Mouse (Mus musculus) liver, embryonic 16.5 days (tissue): ENCODE results near the gene Kcnk1. TPM values are rescaled to one million over a fixed set of nuclear protein-coding genes. Genes with fewer than 3 reads are reported as not detected.

Experiments used
- ATAC-seq: fragments of 200-750 bp; cut with Nextera tagmentation; 2 replicates; pipeline ENCODE4 v1.8.0; 2017; ENCODE audit warnings: low read depth, mild to moderate bottlenecking, moderate number of reproducible peaks, moderate library complexity
- H3K27ac ChIP-seq: fragments of 300-500 bp; sonication (generic); 2 replicates; pipeline ENCODE4 v1.5.1; 2014; ENCODE audit warnings: mild to moderate bottlenecking, low read length
- H3K27me3 ChIP-seq: fragments of 300-500 bp; sonication (generic); 2 replicates; pipeline ENCODE4 v1.6.1; 2014; ENCODE audit warnings: low read depth, low read length, mixed read lengths; ENCODE audit not compliant: control insufficient read depth, insufficient read depth
- H3K36me3 ChIP-seq: fragments of 300-500 bp; sonication (generic); 2 replicates; pipeline ENCODE4 v1.6.1; 2014; ENCODE audit warnings: mild to moderate bottlenecking; ENCODE audit not compliant: control insufficient read depth, insufficient read depth
- H3K4me1 ChIP-seq: fragments of 300-500 bp; sonication (generic); 2 replicates; pipeline ENCODE4 v1.6.1; 2014; ENCODE audit warnings: low read depth, low read length, mixed read lengths; ENCODE audit not compliant: control insufficient read depth
- H3K4me2 ChIP-seq: fragments of 300-500 bp; sonication (generic); 2 replicates; pipeline ENCODE4 v1.6.1; 2014; ENCODE audit warnings: low read depth, low read length, mixed read lengths
- H3K4me3 ChIP-seq: fragments of 300-500 bp; sonication (generic); 2 replicates; pipeline ENCODE4 v1.5.1; 2014; ENCODE audit warnings: low read depth, mild to moderate bottlenecking, low read length
- H3K9ac ChIP-seq: fragments of 300-500 bp; sonication (generic); 2 replicates; pipeline ENCODE4 v1.6.1; 2014; ENCODE audit warnings: low read depth, low read length
- H3K9me3 ChIP-seq: fragments of 300-500 bp; sonication (generic); replicated peaks from 2 replicates; pipeline ENCODE4 v1.6.1; 2016; ENCODE audit warnings: low read length; ENCODE audit not compliant: control insufficient read depth
- WGBS: fragments of 180-500 bp; shearing (Covaris S2); extraction: QIAGEN DNeasy Blood & Tissue Kit; methylation state at CpG from one replicate; pipeline ENCODE4 v1.1.7; 2014; ENCODE audit not compliant: insufficient replicate concordance; 5-methylcytosine and 5-hydroxymethylcytosine counted together
- polyA plus RNA-seq: library from polyadenylated mRNA; unstranded; fragments of >200 nt; fragmentation: Nextera tagmentation; extraction: Ambion mirVana; gene quantifications from 2 replicates; pipeline ENCODE4 v1.2.1, GENCODE M21; 2015

Kcnk1 gene
- polyA plus RNA-seq, 1 experiment from 2014 or later = 0.61 TPM

DNA sequence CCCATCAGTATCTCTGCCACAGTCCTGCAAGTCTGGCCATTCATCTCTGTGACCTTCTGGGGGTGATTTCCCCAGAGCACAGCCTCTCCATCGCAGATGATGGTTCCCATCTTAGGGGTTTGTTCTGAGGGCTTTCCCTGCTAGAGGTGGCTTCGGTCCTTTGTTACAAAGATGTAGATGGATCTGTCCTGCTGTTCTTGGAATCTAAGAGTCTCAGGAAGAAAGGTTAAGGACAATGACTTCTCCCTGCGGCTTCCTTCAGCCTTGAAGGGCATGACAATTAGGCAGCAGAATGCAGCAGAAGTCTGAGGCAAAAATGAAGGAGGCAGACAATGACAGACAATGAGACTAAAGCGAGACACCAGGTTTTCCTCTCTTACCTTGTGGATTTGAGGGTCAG lies 63.9 kb downstream of the Kcnk1 start:
- Histone ChIP-seq H3K4me2 (no peak overlapping the region), H3K9me3 (no peaks in the 10 kb centered on the region), H3K36me3 (no peaks in the 10 kb centered on the region), H3K4me1 (no peaks in the 10 kb centered on the region), H3K4me3 (no peak overlapping the region), H3K27me3 (no peaks in the 10 kb centered on the region), H3K27ac (no peak overlapping the region), H3K9ac (no peak overlapping the region)
- no peak for ATAC-seq
- WGBS = 60% methylated on average over 4 of the region's 4 CpGs

DNA sequence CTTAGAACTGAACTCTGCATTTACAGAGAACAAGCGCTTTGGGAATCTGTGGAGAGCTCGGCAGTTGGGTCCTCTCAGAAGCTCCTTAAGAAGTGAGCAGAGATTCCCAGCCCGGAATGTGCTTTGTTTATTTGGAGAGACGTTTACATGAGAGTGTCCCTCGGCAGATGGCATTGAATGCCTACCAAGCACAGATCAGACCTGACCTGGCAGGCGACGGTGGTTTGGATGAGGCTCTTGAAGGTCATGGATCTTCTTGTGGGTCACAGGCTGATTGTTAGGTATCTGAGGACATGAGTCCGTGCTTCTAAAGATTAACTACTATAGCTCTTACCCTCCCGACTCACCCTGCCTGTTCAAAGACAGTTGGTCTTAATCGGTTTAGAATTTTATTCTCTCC lies 67.9 kb downstream of the Kcnk1 start:
- H3K27ac ChIP-seq = no peak overlapping the region
- ATAC-seq = no peak
- no peaks in the 10 kb centered on the region for H3K36me3 ChIP-seq
- whole genome bisulfite sequencing = 53% methylated on average over 10 of the region's 10 CpGs
- no peak overlapping the region for H3K4me2 ChIP-seq
- no peaks in the 10 kb centered on the region for H3K27me3 ChIP-seq
- H3K9me3 ChIP-seq = no peaks in the 10 kb centered on the region
- no peaks in the 10 kb centered on the region for H3K4me1 ChIP-seq
- no peak overlapping the region for H3K4me3 ChIP-seq
- H3K9ac ChIP-seq = no peak overlapping the region

DNA sequence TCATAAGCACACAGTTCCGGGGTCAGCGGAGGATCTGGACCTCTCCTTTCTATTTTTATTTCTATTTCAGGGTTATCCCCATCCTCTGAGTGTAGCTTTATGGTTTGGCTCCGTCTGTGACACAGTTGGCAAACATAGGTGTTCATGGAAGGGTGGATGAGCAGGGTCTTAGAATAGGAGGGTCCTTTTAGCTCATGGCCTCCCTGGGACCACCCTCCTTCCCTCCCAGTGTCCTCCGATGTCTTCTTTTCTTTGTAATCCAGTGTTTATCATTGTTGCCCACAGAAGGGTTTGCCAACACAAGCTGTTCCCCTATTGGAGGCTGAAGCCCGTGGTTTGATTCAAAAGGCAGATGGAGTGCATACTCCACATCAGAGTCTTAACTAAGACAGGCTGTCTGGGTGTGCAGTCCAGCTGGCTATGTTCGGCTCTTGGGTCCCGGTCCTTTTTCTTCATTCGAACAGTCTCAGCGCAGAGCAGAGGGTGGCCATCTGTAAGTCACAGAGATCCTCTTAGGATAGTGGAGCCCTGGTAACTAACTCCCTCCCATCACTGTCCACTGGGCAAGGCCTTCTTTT lies 69.0 kb downstream of the Kcnk1 start:
- Histone ChIP-seq H3K4me1 (no peaks in the 10 kb centered on the region), H3K9ac (no peak overlapping the region), H3K27me3 (no peaks in the 10 kb centered on the region), H3K36me3 (no peaks in the 10 kb centered on the region), H3K4me2 (no peak overlapping the region), H3K27ac (no peak overlapping the region), H3K9me3 (no peaks in the 10 kb centered on the region), H3K4me3 (no peak overlapping the region)
- ATAC-seq = no peak
- 69% methylated on average over 9 of the region's 9 CpGs for WGBS

DNA sequence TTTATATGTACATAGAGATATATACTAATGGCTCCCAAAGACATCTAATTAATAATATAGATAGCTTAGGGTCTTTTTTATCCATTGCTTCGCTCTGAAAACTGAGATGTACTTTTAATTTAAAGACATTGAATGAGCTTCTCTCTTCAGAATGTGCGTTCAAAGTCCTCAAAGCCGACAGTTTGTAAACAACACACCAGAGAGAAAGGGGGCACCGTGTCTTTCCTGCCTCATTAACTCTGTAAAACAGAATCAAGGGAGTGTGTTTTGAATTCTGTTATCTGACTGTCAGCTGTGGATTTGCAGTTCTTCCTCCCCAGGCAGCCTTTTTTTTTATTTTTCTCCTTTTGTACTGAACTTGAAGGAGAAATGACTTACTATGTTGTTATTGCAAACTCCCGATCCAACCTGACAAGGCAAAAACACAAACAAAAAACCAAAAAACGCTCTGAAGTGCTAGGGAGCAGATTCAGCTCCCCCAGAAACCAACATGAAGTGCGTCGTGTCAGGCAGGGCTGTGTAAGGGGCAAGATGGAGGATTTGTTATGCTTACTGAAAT lies 69.7 kb downstream of the Kcnk1 start:
- no peaks in the 10 kb centered on the region for H3K9me3 ChIP-seq
- H3K36me3 ChIP-seq = no peaks in the 10 kb centered on the region
- no peak overlapping the region for H3K27ac ChIP-seq
- no peak for ATAC-seq
- no peaks in the 10 kb centered on the region for H3K4me1 ChIP-seq
- no peak overlapping the region for H3K9ac ChIP-seq
- H3K4me3 ChIP-seq = no peak overlapping the region
- no peaks in the 10 kb centered on the region for H3K27me3 ChIP-seq
- H3K4me2 ChIP-seq = no peak overlapping the region
- 50% methylated on average over 8 of the region's 8 CpGs for WGBS

DNA sequence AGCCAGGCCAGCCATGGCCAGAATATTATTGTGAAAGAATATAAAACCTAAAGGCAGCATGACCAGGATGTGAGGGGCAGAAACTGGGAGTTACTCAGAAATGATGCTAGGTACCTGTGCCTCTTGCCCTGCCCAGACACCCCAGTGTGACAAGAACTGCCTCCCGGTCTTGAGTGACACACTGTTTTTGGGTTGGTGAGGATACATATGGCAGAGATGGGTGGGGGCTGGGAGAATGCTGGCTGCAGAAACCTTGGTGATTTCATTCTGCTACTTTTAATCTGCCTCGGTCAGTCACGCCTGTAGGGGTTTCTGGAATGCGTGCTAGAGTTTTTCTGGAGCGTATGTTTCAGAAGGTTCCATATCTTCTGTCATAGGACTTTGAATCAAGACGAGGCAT lies 72.3 kb downstream of the Kcnk1 start:
- ATAC-seq = no peak
- Histone ChIP-seq H3K9me3 (no peaks in the 10 kb centered on the region), H3K9ac (no peak overlapping the region), H3K27ac (no peak overlapping the region), H3K36me3 (no peaks in the 10 kb centered on the region), H3K27me3 (no peaks in the 10 kb centered on the region), H3K4me1 (no peaks in the 10 kb centered on the region), H3K4me3 (no peak overlapping the region), H3K4me2 (no peak overlapping the region)
- 61% methylated on average over 6 of the region's 6 CpGs for WGBS

DNA sequence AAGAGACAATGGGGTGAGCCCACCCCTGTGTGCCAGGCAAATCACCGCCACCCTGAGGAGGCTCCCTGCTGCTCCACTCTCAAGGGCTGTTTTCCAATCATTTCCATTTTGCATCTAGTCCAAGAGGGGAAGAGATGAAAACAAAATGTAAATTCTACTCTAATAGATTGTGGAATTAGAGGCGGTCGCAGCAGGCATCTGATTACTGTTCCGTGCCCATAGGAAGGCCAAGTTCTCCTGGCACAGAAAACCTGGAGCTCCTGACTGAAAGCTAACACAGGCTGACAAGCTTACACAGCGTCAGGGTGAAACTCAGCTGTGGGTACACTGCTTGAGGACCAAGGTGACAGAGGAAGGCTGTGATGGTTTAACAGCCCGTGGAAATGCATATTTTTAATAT lies 73.2 kb downstream of the Kcnk1 start:
- Histone ChIP-seq H3K4me1 (no peaks in the 10 kb centered on the region), H3K27me3 (no peaks in the 10 kb centered on the region), H3K4me3 (no peak overlapping the region), H3K9me3 (no peaks in the 10 kb centered on the region), H3K4me2 (no peak overlapping the region), H3K9ac (no peak overlapping the region), H3K36me3 (no peaks in the 10 kb centered on the region), H3K27ac (no peak overlapping the region)
- ATAC-seq = no peak
- 72% methylated on average over 6 of the region's 6 CpGs for WGBS

DNA sequence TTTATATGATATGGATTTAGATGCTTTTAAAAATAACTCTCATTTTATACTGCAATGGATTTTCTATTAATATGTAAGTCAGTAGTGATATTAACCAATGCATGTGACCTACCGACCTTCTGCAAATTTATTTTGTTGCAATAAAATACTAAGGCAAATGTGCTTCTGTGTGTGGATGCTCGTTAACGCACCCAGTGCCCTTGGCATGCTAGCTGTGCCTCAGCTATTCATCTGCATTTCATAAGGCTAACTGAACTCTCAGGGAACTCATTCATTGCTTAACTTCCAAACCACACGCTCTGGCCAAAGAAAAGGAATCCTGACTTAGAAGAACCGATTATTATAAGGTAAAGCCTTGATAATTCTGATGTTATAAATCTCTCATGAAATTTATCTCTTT lies 77.7 kb downstream of the Kcnk1 start:
- no peaks in the 10 kb centered on the region for H3K27me3 ChIP-seq
- ATAC-seq = no peak
- H3K9me3 ChIP-seq = no peaks in the 10 kb centered on the region
- H3K36me3 ChIP-seq = no peaks in the 10 kb centered on the region
- 58% methylated on average over 5 of the region's 5 CpGs for WGBS
- H3K27ac ChIP-seq = no peak overlapping the region
- H3K4me1 ChIP-seq = no peaks in the 10 kb centered on the region
- no peak overlapping the region for H3K4me3 ChIP-seq
- H3K4me2 ChIP-seq = no peak overlapping the region
- H3K9ac ChIP-seq = no peak overlapping the region

DNA sequence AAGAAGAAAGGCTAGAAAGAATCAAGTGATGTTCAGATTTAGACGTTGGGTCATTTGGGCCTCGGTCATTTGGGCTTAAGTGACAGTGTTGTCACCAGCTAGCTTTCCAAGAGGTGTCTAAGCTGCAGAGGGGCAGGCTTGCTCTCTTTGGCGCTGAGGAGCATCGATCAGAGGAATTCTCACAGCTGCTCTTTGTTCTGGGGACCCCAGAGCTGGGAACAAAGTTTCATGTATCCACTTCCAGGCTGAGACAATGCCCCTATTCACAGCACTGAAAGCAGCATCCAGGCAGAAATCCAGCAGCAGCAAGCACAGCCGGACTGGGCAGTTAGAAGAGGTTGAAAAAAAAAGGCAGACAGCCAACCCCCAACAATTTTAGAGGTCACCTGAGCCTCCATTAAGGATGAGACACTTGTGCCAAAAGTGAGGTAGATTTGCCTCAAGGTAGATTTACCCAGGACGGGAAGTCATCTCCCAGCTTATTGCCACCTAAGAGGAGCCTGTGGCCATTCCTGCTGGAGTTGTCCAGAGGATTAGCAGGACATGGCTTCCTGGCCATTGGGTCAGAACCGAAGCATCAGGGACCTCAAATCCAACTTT lies 78.3 kb downstream of the Kcnk1 start:
- Histone ChIP-seq H3K27me3 (no peaks in the 10 kb centered on the region), H3K27ac (no peak overlapping the region), H3K4me2 (no peak overlapping the region), H3K36me3 (no peaks in the 10 kb centered on the region), H3K4me3 (no peak overlapping the region), H3K9me3 (no peaks in the 10 kb centered on the region), H3K4me1 (no peaks in the 10 kb centered on the region), H3K9ac (no peak overlapping the region)
- 54% methylated on average over 7 of the region's 7 CpGs for WGBS
- no peak for ATAC-seq

DNA sequence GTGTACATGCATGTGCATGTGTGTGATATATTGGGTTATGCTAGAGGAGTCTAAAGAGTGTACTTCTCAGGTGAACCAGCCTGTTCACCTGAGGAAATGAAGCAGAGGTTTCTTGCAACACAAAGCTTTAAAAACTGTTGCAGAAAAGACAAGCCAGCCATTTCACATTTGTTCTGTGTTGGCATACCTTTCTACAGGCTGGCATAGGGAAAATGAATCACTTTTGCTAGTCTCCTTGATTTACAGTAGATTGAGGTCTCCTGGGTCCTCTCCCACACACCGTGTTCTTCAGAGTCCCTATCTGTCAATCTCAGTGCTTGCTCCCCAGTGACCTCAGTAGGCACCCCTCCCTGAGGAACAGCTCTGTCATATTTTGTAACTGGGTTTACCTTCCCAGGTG lies 79.1 kb downstream of the Kcnk1 start:
- ATAC-seq = no peak
- H3K9ac ChIP-seq = no peak overlapping the region
- H3K27ac ChIP-seq = no peak overlapping the region
- H3K4me3 ChIP-seq = no peak overlapping the region
- H3K4me1 ChIP-seq = no peaks in the 10 kb centered on the region
- 48% methylated on average over 1 of the region's 1 CpGs for whole genome bisulfite sequencing
- no peaks in the 10 kb centered on the region for H3K27me3 ChIP-seq
- H3K4me2 ChIP-seq = no peak overlapping the region
- no peaks in the 10 kb centered on the region for H3K36me3 ChIP-seq
- H3K9me3 ChIP-seq = no peaks in the 10 kb centered on the region
